Mouse (Mus musculus): Measurements from ENCODE around the gene Folr1. TPM values are rescaled to one million over a fixed set of nuclear protein-coding genes. Genes with fewer than 3 reads are reported as not detected.
A peak's percentile ranks its signal among the peaks of the same experiment; 100 is the strongest.

Folr1 gene
- polyA plus RNA-seq, 1 experiment: 28.5 TPM

GRCm38 (mm10) chr7:101888460-101888859 lies 17.9 kb upstream of the Folr1 start:
- no peak overlapping the region for H3K27ac ChIP-seq (ENCODE audit: control insufficient read depth, insufficient read depth, low read depth, low read length)
- TF ChIP-seq POLR2A (IDR thresholded peaks at IDR 0.05; ENCODE audit: control insufficient read depth, low read depth, low read length) (no peak), CTCF (IDR thresholded peaks at IDR 0.05; ENCODE audit: control insufficient read depth, insufficient read depth, insufficient replicate concordance, low read depth, low read length) (no peak)
- no peaks in the 10 kb centered on the region for H3K36me3 ChIP-seq (ENCODE audit: control insufficient read depth, insufficient read depth, low read length)
- H3K27me3 ChIP-seq (ENCODE audit: control insufficient read depth, insufficient read depth, low read length): no peaks in the 10 kb centered on the region
- no peaks in the 10 kb centered on the region for H3K4me1 ChIP-seq (ENCODE audit: control insufficient read depth, insufficient read depth, low read length)
- no peak overlapping the region for H3K4me3 ChIP-seq (ENCODE audit: control insufficient read depth, low read depth, low read length)

DNA sequence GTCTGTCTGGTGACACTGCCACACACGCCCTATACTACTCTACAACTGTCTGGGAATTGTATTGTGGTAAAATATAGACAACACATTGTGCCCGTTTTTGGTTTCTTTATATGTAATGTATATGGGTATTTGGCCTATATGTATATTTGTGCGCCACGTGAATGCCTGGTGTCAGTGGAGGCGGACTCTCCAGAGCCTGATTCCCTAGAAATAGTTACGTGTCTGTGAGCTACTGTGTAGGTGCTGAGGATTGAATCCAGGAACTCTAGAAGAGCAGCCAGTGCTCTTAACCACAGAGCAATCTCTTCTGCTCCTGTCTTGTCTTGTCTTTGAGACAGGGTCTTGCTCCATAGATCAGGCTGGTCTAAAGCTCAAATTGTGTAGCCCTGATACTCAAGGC lies 15.7 kb upstream of the Folr1 start:
- TF ChIP-seq CTCF (IDR thresholded peaks at IDR 0.05; ENCODE audit: control insufficient read depth, insufficient read depth, insufficient replicate concordance, low read depth, low read length): no peak
- TF ChIP-seq POLR2A (IDR thresholded peaks at IDR 0.05; ENCODE audit: control insufficient read depth, low read depth, low read length): no peak
- Histone ChIP-seq H3K36me3 (ENCODE audit: control insufficient read depth, insufficient read depth, low read length) (no peaks in the 10 kb centered on the region), H3K27me3 (ENCODE audit: control insufficient read depth, insufficient read depth, low read length) (no peaks in the 10 kb centered on the region), H3K4me1 (ENCODE audit: control insufficient read depth, insufficient read depth, low read length) (no peaks in the 10 kb centered on the region), H3K27ac (ENCODE audit: control insufficient read depth, insufficient read depth, low read depth, low read length) (no peak overlapping the region), H3K4me3 (ENCODE audit: control insufficient read depth, low read depth, low read length) (no peak overlapping the region)

- no peak overlapping the region for H3K27ac ChIP-seq (ENCODE audit: control insufficient read depth, insufficient read depth, low read depth, low read length)
- no peak overlapping the region for H3K4me3 ChIP-seq (ENCODE audit: control insufficient read depth, low read depth, low read length)
- no peaks in the 10 kb centered on the region for H3K36me3 ChIP-seq (ENCODE audit: control insufficient read depth, insufficient read depth, low read length)
- H3K27me3 ChIP-seq (ENCODE audit: control insufficient read depth, insufficient read depth, low read length): no peaks in the 10 kb centered on the region
- no peaks in the 10 kb centered on the region for H3K4me1 ChIP-seq (ENCODE audit: control insufficient read depth, insufficient read depth, low read length)
- TF ChIP-seq CTCF (IDR thresholded peaks at IDR 0.05; ENCODE audit: control insufficient read depth, insufficient read depth, insufficient replicate concordance, low read depth, low read length): no peak
- TF ChIP-seq POLR2A (IDR thresholded peaks at IDR 0.05; ENCODE audit: control insufficient read depth, low read depth, low read length): no peak
Observed at GRCm38 (mm10) chr7:101884160-101884559, 13.6 kb upstream of the Folr1 start.

DNA sequence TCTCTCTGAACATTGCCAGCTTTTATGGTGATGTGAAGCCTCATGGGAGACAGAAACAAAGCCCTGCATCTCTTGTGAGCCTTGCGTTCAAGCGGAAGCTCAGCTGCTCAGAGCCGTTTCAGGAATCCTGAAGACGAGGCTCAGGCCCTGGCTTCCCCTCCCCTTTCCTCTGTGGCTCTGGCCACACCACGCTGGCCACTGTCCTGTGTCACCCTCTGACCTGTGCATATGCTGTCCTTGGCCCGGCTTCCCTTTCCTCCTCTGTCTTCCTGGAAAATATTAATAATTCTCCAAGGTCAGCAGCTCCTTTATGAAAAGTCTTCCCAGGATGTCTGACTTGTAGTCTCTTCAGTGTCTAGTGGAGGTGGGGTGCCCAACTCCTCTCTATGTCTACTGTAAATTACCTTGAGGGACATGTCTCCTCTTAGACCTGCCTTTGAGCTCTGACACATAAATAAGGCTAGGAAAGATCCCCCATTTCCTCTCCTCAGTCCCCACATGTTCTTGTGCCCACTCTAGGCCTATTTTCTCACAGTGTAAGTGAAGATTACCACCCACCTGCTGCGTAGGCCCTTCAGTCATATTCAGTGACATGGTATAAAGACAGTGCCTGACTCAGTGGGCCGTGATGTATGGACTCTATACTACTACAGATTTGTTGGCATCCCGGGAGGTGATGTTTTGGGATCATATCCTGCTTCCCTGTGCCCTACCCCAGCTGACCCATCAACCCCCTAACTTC lies 12.0 kb upstream of the Folr1 start:
- H3K27ac ChIP-seq (ENCODE audit: control insufficient read depth, insufficient read depth, low read depth, low read length): no peak overlapping the region
- no peaks in the 10 kb centered on the region for H3K4me1 ChIP-seq (ENCODE audit: control insufficient read depth, insufficient read depth, low read length)
- no peaks in the 10 kb centered on the region for H3K27me3 ChIP-seq (ENCODE audit: control insufficient read depth, insufficient read depth, low read length)
- no peaks in the 10 kb centered on the region for H3K36me3 ChIP-seq (ENCODE audit: control insufficient read depth, insufficient read depth, low read length)
- no peak overlapping the region for H3K4me3 ChIP-seq (ENCODE audit: control insufficient read depth, low read depth, low read length)
- TF ChIP-seq CTCF (IDR thresholded peaks at IDR 0.05; ENCODE audit: control insufficient read depth, insufficient read depth, insufficient replicate concordance, low read depth, low read length) (no peak), POLR2A (IDR thresholded peaks at IDR 0.05; ENCODE audit: control insufficient read depth, low read depth, low read length) (no peak)

- no peak overlapping the region for H3K4me3 ChIP-seq (ENCODE audit: control insufficient read depth, low read depth, low read length)
- no peak overlapping the region for H3K27ac ChIP-seq (ENCODE audit: control insufficient read depth, insufficient read depth, low read depth, low read length)
- H3K36me3 ChIP-seq (ENCODE audit: control insufficient read depth, insufficient read depth, low read length): no peaks in the 10 kb centered on the region
- TF ChIP-seq POLR2A (IDR thresholded peaks at IDR 0.05; ENCODE audit: control insufficient read depth, low read depth, low read length): no peak
- no peaks in the 10 kb centered on the region for H3K4me1 ChIP-seq (ENCODE audit: control insufficient read depth, insufficient read depth, low read length)
- H3K27me3 ChIP-seq (ENCODE audit: control insufficient read depth, insufficient read depth, low read length): no peaks in the 10 kb centered on the region
Observed at GRCm38 (mm10) chr7:101880855-101881254, 10.3 kb upstream of the Folr1 start.

DNA sequence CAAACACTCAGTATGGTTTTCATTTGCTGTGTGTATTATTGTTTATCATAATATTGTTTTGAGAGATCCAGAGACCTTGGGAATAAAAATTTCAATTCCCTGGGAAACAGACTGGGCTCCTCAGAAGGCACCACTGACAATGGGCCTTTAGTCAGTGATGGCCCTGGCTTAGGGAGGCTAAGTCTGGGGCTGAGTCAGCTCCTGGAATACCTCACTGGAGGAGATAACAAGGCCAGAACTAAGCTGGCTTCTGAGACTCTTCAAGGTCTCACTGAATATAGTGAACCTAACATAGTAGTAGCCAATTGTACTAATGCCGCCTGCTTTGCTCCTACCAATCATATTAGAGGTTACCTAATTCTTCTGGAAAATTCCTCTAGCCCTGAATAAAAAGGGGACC lies 5.4 kb upstream of the Folr1 start:
- no peaks in the 10 kb centered on the region for H3K27me3 ChIP-seq (ENCODE audit: control insufficient read depth, insufficient read depth, low read length)
- no peaks in the 10 kb centered on the region for H3K36me3 ChIP-seq (ENCODE audit: control insufficient read depth, insufficient read depth, low read length)
- TF ChIP-seq POLR2A (IDR thresholded peaks at IDR 0.05; ENCODE audit: control insufficient read depth, low read depth, low read length) (no peak), CTCF (IDR thresholded peaks at IDR 0.05; ENCODE audit: control insufficient read depth, insufficient read depth, insufficient replicate concordance, low read depth, low read length) (no peak)
- H3K4me3 ChIP-seq (ENCODE audit: control insufficient read depth, low read depth, low read length): no peak overlapping the region
- no peaks in the 10 kb centered on the region for H3K4me1 ChIP-seq (ENCODE audit: control insufficient read depth, insufficient read depth, low read length)
- H3K27ac ChIP-seq (ENCODE audit: control insufficient read depth, insufficient read depth, low read depth, low read length): no peak overlapping the region

GRCm38 (mm10) chr7:101871296-101871695 lies 708 bp upstream of the Folr1 start:
- peaks cover 2% of the 10 kb centered on the region; the same call in 1 of the 2 replicates for H3K4me1 ChIP-seq (ENCODE audit: control insufficient read depth, insufficient read depth, low read length)
- no peak overlapping the region for H3K4me3 ChIP-seq (ENCODE audit: control insufficient read depth, low read depth, low read length)
- H3K27ac ChIP-seq (ENCODE audit: control insufficient read depth, insufficient read depth, low read depth, low read length): 0 out of 2 replicates have a peak overlapping the region, but pooled peaks have one; percentile 30
- no peaks in the 10 kb centered on the region for H3K27me3 ChIP-seq (ENCODE audit: control insufficient read depth, insufficient read depth, low read length)
- TF ChIP-seq CTCF (IDR thresholded peaks at IDR 0.05; ENCODE audit: control insufficient read depth, insufficient read depth, insufficient replicate concordance, low read depth, low read length) (no peak), POLR2A (IDR thresholded peaks at IDR 0.05; ENCODE audit: control insufficient read depth, low read depth, low read length) (no peak)
- no peaks in the 10 kb centered on the region for H3K36me3 ChIP-seq (ENCODE audit: control insufficient read depth, insufficient read depth, low read length)

Data from testis, adult 2 months (tissue).